In genomic region chr13:94097667-94098066, GRCm38 (mm10) we compare ENCODE assay signal across 20 mouse cellular contexts. TPM values are rescaled to one million over a fixed set of nuclear protein-coding genes. Genes with fewer than 3 reads are reported as not detected.
DNase-seq lines count a peak whose midpoint lies in the region; ATAC-seq and TF ChIP-seq lines count a peak whose summit lies in the region.
"Had no signal": no experiment of that assay in that cellular context is flagged by ENCODE, and none has a peak within 500 bp of the region (broad histone marks: within the 10 kb centered on the region; RNA-seq: fewer than 3 reads in every experiment).

No protein-coding gene starts in this region.

- H3K9ac ChIP-seq in liver, adult 2 months (ENCODE audit: low read depth, low read length), result no peak overlapping the region
- no peak overlapping the region for H3K9ac ChIP-seq in liver, embryonic 11.5 days (ENCODE audit: low read depth, low read length)
- H3K9ac ChIP-seq: forebrain, postnatal 0 days; heart, embryonic 12.5 days; heart, embryonic 15.5 days; hindbrain, embryonic 14.5 days had no signal

- no peak overlapping the region for H3K4me3 ChIP-seq in liver, adult 2 months (ENCODE audit: insufficient read depth, low read depth, low read length)
- H3K4me3 ChIP-seq in liver, embryonic 11.5 days (ENCODE audit: low read depth, low read length), result no peak overlapping the region
- H3K4me3 ChIP-seq in myocyte, result no peak overlapping the region
- H3K4me3 ChIP-seq: heart, embryonic 12.5 days; heart, embryonic 15.5 days had no signal

- no peaks in the 10 kb centered on the region for H3K79me2 ChIP-seq in liver, adult 2 months (ENCODE audit: control insufficient read depth, insufficient read depth, low read length)
- peaks cover 79% of the 10 kb centered on the region for H3K79me2 ChIP-seq in myocyte (ENCODE audit: control insufficient read depth, insufficient read depth)

- DNase-seq in liver, adult 2 months (ENCODE audit: extremely low read depth, low read depth, low spot score), result peak; percentile 26
- no peak for DNase-seq in liver, embryonic 11.5 days (ENCODE audit: low spot score)
- peak; percentile 69 for DNase-seq in 416B (ENCODE audit: low read depth)
- DNase-seq in Muller cell, postnatal 12 days (ENCODE audit: inconsistent ontology term), result peak; percentile 64
- DNase-seq in embryo, embryonic 10 days (ENCODE audit: low spot score), result no peak
- DNase-seq in heart, adult 9 months (ENCODE audit: low spot score in 2 of 2), result no peak
- no peak for DNase-seq in kidney, adult 11 months
- DNase-seq: cerebellum, adult 11 months; cerebellum, adult 2 months; cerebellum, adult 9-11 months; cerebellum, postnatal 25 days; gastrocnemius, postnatal 36 days had no signal

- no peak overlapping the region for H3K27ac ChIP-seq in liver, adult 2 months (replicated peaks; ENCODE audit: insufficient read depth, low read depth, low read length)
- no peak overlapping the region for H3K27ac ChIP-seq in liver, embryonic 11.5 days (ENCODE audit: low read depth, low read length)
- H3K27ac ChIP-seq: heart, embryonic 15.5 days; hindbrain, embryonic 14.5 days had no signal

- no peak overlapping the region for H3ac ChIP-seq in myocyte (ENCODE audit: control insufficient read depth, insufficient read length)

- H3K4me2 ChIP-seq in liver, embryonic 11.5 days, result no peak overlapping the region
- H3K4me2 ChIP-seq in myocyte (ENCODE audit: low read depth), result peak overlapping the region; percentile 12
- H3K4me2 ChIP-seq: heart, embryonic 12.5 days; heart, embryonic 15.5 days; hindbrain, embryonic 14.5 days had no signal

- no peaks in the 10 kb centered on the region for H3K27me3 ChIP-seq in liver, adult 2 months (ENCODE audit: control insufficient read depth, insufficient read depth, low read length)
- no peaks in the 10 kb centered on the region for H3K27me3 ChIP-seq in liver, embryonic 11.5 days (replicated peaks; ENCODE audit: control insufficient read depth, insufficient read depth, low read length)
- H3K27me3 ChIP-seq in myocyte (ENCODE audit: control insufficient read depth, insufficient read depth, insufficient read length), result no peaks in the 10 kb centered on the region
- H3K27me3 ChIP-seq: heart, embryonic 12.5 days; heart, embryonic 15.5 days; Patski had no signal

- no peaks in the 10 kb centered on the region for H3K9me3 ChIP-seq in liver, embryonic 11.5 days (ENCODE audit: control insufficient read depth, low read length)
- H3K9me3 ChIP-seq: heart, embryonic 12.5 days; heart, embryonic 15.5 days had no signal

- H3K36me3 ChIP-seq in liver, adult 2 months (ENCODE audit: control insufficient read depth, insufficient read depth, low read length), result no peaks in the 10 kb centered on the region
- no peaks in the 10 kb centered on the region for H3K36me3 ChIP-seq in liver, embryonic 11.5 days (ENCODE audit: control insufficient read depth, insufficient read depth, low read length)
- H3K36me3 ChIP-seq in myocyte (ENCODE audit: control insufficient read depth, insufficient read depth), result peaks cover 2% of the 10 kb centered on the region
- H3K36me3 ChIP-seq: heart, embryonic 12.5 days; heart, embryonic 15.5 days had no signal

- H3K4me1 ChIP-seq in liver, adult 2 months (ENCODE audit: control insufficient read depth, insufficient read depth, low read length), result peaks cover 5% of the 10 kb centered on the region; the same call in 1 of the 2 replicates
- peaks cover 4% of the 10 kb centered on the region for H3K4me1 ChIP-seq in liver, embryonic 11.5 days (replicated peaks; ENCODE audit: control insufficient read depth, insufficient read depth, low read length)

- ATAC-seq in liver, embryonic 11.5 days (replicated peaks; ENCODE audit: low FRiP score), result no peak
- ATAC-seq: CD4-positive, CD25-positive, alpha-beta regulatory T cell, adult 4 months; intestine, postnatal 0 days; Patski had no signal

- WGBS in liver, adult 2 months, result 13% methylated on average over 2 of the region's 2 CpGs
- 61% methylated on average over 2 of the region's 2 CpGs for WGBS in liver, embryonic 11.5 days

- no peak for TF ChIP-seq POLR2A in liver, adult 2 months (IDR thresholded peaks at IDR 0.05; ENCODE audit: extremely low read depth, insufficient read depth, low read length)
- TF ChIP-seq POLR2A in myocyte (IDR thresholded peaks at IDR 0.05; ENCODE audit: insufficient read length, low read depth), result no peak

- TF ChIP-seq CTCF in liver, adult 2 months (IDR thresholded peaks at IDR 0.05; ENCODE audit: low read depth, low read length), result no peak

TF ChIP-seq in myocyte, 11 proteins besides CTCF, POLR2A, EP300 and RAD21:
- no peak for TF ChIP-seq REST (IDR thresholded peaks at IDR 0.05; ENCODE audit: insufficient read depth, insufficient read length)
- TF ChIP-seq MYOG (IDR thresholded peaks at IDR 0.05; ENCODE audit: control insufficient read depth in 1 of 3, insufficient read depth in 1 of 3, insufficient read length in 2 of 3, low read depth in 2 of 3), result no peak

RNA-seq across cellular contexts. Expression of gene Lhfpl2, which starts 40.1 kb away (rescaled TPM):
- 8.7 and 8.9 TPM in 2 replicates for total RNA-seq in liver, adult 2 months (2014; rRNA removed)
- 3.0 and 4.1 TPM in 2 replicates for polyA plus RNA-seq in liver, adult 2 months (2012; rRNA removed)
- polyA plus RNA-seq in liver, embryonic 11.5 days (2014; fragmentation: Nextera tagmentation; extraction: Ambion mirVana), result 18.0 and 20.7 TPM in 2 replicates
- 35.7 TPM for polyA plus RNA-seq in myocyte (2012; fragmentation: generic; extraction: Trizol)

Comparison
In these comparisons a context has a peak if more than half of its experiments do, and no peak if none do; other contexts are left out.
1. DNase-seq: peak in liver, adult 2 months (single experiment), 416B (single experiment) and Muller cell, postnatal 12 days (single experiment); none in liver, embryonic 11.5 days (single experiment), embryo, embryonic 10 days (single experiment), heart, adult 9 months (0 of 2) and kidney, adult 11 months (single experiment).